Mouse (Mus musculus) CD4-positive, CD25-positive, alpha-beta regulatory T cell, adult 2 months (primary cell): ENCODE results near the gene Rnf111.
"Not testable (repeated sequence)": the region's sequence is repeated elsewhere in the genome, so short reads cannot be mapped to it uniquely, and the experiment has no call there.

Experiments
- DNase-seq: peaks from one replicate; pipeline ENCODE4 v3.0.0-alpha.2; 2012; ENCODE audit warnings: low read depth, low spot score

Gene Rnf111

GRCm38 (mm10) chr9:70503626-70504041 is at the start of gene Rnf111:
TSS of gene Rnf111 (minus strand) at chr9:70503725.
- DNase-seq = peak; percentile 99

- peak; percentile 21 for DNase-seq
Measured at GRCm38 (mm10) chr9:70552233-70552632, 48.7 kb upstream of the Rnf111 start.

- no peak for DNase-seq
Measured at GRCm38 (mm10) chr9:70551524-70551923, 48.0 kb upstream of the Rnf111 start.

- DNase-seq = no peak
Measured at GRCm38 (mm10) chr9:70548304-70548703, 44.8 kb upstream of the Rnf111 start.

DNA sequence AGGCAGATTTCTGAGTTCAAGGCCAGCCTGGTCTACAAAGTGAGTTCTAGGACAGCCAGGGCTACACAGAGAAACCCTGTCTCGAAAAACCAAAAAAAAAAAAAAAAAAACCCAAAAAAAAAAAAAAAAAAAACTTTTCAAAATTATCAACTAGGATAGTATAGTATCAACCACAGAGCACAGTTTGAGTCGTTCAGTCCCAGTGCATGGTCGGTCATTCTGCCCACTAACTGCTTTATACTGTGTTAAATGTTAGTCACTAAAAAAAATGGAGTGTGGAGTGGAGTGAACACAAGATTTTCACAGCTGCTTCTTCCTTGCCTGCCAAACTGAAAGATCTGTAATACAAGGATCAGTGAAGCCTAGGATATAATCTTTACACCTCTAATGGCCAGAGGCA is 43.1 kb upstream of the Rnf111 start:
- not testable (repeated sequence) for DNase-seq

GRCm38 (mm10) chr9:70544831-70545230 is 41.3 kb upstream of the Rnf111 start:
- DNase-seq = no peak

DNA sequence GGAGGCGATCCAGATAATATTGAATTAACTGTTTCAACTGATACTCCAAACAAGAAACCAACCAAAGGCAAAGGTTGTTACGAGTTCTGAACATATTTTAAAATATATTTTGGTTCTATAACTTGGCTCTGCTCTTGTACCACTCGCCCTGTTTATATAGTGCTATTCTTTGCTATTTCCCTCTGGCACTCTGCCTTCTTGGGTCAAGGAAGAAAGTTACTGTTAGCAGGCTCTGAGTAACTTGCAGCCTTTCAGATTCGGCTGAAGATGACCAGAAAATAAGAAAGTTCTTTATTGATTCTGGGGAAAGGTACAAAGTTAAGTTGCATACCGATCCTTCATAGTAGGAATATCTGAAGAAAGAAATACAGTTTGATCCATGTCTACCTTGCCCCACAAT is 40.5 kb upstream of the Rnf111 start:
- DNase-seq = no peak

DNA sequence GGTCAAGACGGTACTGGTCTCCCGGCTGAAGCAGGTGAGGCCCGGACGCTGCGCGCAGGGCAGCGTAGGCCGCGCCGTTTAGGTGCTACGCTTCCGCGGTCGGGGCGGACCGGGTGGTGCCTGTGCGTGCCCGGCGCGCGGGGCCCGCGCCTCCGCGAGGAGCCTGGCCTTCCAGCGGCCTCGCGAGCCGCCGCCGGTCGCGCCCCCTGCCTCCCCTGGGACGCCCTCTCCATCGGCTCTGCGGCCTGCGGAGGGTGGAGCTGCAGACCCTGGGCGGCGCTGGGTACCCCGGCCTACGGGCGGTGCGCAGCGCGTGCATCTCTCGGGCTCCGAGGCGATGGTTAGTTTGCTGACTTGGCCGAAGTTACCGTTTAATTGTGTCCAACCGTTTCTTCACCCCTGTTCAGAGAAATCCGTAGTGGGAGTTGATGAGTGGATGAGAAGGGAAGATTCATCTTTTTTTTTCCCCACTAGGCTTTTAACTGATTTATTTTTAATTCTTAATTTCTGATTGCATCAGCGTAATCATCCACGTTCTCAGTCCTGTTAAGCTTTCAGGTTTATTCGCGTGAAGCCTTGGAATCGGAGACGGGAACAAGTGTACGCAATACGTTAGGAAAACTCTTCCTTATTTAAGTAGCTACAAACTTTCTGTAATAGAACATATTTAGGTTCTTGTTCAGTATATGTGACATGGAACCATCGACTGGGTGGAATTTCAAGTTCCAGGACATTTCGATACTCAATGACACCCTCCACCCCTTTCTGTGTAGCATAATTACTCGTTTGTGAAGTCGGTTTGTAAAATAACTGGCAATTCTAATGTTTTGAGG is 39.7 kb upstream of the Rnf111 start:
- DNase-seq = peak; percentile 10

- peak; percentile 100 for DNase-seq
Measured at GRCm38 (mm10) chr9:70542305-70543041, 38.9 kb upstream of the Rnf111 start, which contains the start of gene Sltm. TSS of gene Sltm (plus strand) at chr9:70542754.

- DNase-seq = peak; percentile 19
Measured at GRCm38 (mm10) chr9:70541584-70541983, 38.1 kb upstream of the Rnf111 start.

- no peak for DNase-seq
Measured at GRCm38 (mm10) chr9:70533328-70533727, 29.8 kb upstream of the Rnf111 start.

GRCm38 (mm10) chr9:70524366-70524765 is 20.8 kb upstream of the Rnf111 start:
- no peak for DNase-seq

DNA sequence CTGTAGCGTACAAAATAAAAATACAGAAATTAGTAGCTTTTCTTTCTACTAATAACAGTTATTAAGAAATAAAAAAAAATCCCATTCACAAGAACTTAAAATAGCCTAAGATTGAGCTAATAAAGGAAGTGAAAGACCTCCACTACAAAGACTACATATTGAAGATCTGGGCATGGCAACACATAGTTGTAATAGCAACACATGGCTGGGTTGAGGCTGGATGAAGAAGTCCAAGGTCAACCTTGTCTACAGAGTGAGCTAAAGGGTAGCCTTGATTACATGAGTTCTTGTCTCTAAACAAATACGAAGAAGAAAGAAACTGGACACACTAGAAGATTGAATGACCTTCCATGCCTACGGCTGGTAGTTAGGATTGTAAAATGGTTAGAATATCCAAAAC is 20.3 kb upstream of the Rnf111 start:
- DNase-seq = no peak

- no peak for DNase-seq
Measured at GRCm38 (mm10) chr9:70520651-70521050, 17.1 kb upstream of the Rnf111 start.

- DNase-seq = no peak
Measured at GRCm38 (mm10) chr9:70511681-70512080, 8.2 kb upstream of the Rnf111 start.

DNA sequence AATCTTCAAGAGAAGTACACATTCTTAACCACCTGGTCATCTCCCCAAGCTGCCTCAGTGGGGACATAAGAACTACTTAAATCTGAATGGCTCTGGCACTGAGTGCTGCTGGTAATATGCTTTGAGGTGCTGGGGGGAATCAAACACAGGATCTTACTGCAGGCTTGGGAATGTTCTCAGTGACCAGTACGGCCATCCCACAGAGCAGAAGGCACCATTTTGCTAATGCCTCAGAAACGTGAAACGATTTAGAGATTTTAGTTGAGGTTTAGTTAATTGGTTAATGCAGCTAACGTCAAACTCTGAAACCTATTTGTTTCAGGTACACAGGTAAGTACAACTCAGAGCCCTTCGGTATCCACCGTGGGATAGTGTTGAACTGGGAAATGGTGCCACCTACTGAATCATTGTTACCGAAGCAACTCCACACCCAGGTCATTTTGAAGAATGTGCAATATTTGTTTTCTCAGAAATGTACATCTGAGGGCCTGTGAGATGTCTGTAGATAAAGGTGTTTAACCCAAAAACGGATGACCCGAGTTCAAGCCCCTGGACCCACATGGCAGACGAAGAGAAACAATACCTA is 7.6 kb upstream of the Rnf111 start:
- DNase-seq = peak; percentile 61

DNA sequence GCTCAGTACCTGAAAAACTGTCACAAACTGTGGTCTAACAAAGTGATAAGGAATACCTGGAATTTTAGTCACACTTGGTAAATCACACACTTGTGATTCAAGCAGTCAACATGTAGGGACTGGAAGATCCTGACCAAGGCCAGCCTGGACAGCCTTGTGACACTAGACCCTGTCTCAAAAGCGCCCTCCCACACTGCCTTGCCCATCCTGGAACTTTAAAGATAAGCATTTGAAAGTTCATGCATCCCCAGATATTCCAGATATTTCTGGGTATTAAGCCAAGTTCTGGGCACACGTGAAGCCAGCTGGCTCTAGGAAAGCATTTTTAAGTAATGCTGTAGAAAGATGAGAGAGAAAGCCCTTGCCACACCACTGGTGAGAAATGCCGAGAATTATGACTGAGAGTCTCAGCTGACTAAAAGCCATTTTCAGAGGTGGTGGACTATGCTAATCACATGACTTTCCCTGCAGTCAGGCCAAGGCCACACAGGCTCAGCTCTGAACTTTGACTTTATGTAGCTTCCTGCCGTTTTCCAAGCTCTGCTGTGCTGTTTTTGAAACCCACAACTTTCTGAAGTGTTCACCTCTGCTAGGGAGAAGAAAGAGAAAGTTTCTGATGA is 6.5 kb upstream of the Rnf111 start:
- no peak for DNase-seq

DNA sequence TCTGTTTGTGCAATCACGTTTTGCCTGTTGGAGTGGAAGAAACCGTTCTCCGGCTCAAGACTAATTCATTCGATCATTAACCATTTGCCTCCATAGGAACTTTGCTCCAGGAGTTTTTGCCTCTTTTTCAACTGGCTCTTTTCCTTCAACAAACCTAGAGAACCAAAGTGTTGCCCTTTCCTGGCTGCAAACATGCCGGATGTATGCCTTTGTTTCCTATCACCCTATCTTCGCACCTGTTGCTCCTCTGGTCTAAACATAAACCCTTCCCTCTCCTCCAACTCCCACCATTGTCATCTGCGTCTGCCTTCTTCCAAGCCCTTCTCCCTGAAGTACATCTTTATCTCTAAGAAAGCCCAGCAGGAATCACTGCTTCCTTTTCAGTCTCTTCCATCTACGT is 3.3 kb upstream of the Rnf111 start:
- DNase-seq = no peak

- DNase-seq = peak; percentile 25
Measured at GRCm38 (mm10) chr9:70506186-70506585, 2.7 kb upstream of the Rnf111 start.

GRCm38 (mm10) chr9:70503015-70503603 is 416 bp downstream of the Rnf111 start:
- no peak for DNase-seq

DNA sequence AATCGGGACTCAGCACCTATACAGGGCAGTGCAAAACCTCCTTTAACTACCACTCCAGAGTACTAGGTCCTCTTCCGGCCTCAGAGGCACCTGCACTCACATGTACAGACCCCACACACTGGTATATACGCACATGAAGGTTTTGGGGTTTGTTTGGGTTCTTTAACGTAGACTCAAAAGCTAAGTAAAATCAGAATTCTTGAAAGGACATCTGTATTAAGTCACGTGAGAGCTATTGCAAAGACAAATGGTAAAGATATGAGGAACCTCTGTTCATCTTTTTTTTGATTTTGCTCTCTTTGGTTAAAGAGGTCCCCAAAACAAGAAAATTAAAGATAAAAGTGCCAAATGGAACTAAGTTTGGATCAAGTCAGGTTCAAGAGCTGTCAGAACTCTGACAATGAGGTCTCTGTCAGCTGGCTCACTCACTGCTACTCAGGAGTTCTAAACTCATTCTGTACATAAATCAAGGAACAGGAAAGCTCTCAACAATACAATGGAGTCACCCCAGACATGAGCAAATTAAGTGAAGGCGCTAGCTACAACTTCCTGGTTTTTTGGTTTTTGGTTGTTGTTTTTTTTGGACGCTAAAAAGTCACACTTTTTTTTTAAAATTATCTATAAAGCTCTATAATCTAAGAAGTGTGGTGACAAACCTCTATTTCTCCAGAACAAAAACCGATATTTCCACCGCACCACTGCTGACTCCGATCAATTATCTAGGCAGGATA is 1.1 kb downstream of the Rnf111 start:
- DNase-seq = peak; percentile 24
